Mouse (Mus musculus) megakaryocyte, adult 5-6 weeks (primary cell): Measurements from ENCODE around the gene Prpf40a. TPM values are rescaled to one million over a fixed set of nuclear protein-coding genes. Genes with fewer than 3 reads are reported as not detected.

ENCODE experiments used
- ATAC-seq: 2 replicates; pipeline ENCODE4 v1.8.0; 2016; ENCODE audit warnings: mild to moderate bottlenecking, inconsistent platforms; ENCODE audit not compliant: poor library complexity, severe bottlenecking
- total RNA-seq, 2 experiments: library from RNA; stranded (forward) in 1 of 2; stranded (reverse) in 1 of 2; fragments of 153-499, 151-499 nt in 1 of 2; fragments of 221-1000, 200-1000 nt in 1 of 2; gene quantifications; 2 replicates each; pipeline versions ENCODE4 v1.2.3 to v1.2.4; 2015 to 2017

The Prpf40a gene
- total RNA-seq, 2 experiments from 2014 or later: 107 to 190 TPM

- no peak for ATAC-seq
These were observed 84.6 kb downstream of the Prpf40a start for GRCm38 (mm10) chr2:53106472-53106871.

- ATAC-seq: no peak
These were observed 85.0 kb downstream of the Prpf40a start for GRCm38 (mm10) chr2:53106056-53106455.

DNA sequence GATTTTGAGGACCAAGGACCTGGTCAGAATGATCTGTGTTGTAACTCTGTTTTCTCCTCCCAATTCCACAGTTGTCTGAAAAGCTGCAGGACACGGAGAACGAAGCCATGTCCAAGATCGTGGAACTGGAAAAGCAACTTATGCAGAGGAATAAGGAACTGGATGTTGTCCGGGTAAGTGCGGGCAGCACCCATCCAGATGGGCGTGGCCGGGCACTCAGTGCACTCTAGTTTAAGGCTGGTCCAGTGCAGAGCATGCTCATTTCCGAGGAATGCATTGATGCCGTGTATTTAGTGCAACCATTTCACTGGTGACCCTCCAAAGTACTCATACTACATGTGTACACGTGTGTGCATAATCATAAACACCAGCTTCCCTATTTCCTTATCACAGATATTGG lies 85.7 kb downstream of the Prpf40a start:
- no peak for ATAC-seq

DNA sequence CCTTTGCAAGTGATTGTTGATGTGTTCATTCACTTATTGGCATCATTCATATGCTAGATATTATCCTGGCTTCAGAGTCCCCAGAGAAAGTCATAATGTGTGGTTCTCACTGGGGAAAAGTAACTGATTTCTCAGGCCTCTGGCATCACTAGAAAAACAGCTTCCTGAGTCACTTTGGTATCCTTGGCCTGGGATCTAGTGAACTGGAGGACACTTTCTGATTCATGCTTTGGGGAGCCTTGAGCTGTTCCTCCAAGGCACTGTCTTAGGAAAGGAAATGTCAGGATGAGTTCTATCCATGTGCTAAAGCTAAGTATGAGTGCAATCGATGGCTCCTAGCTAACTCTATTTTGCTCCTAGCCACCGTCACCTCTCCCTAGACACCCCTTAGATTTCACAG lies 88.2 kb downstream of the Prpf40a start:
- ATAC-seq: no peak

DNA sequence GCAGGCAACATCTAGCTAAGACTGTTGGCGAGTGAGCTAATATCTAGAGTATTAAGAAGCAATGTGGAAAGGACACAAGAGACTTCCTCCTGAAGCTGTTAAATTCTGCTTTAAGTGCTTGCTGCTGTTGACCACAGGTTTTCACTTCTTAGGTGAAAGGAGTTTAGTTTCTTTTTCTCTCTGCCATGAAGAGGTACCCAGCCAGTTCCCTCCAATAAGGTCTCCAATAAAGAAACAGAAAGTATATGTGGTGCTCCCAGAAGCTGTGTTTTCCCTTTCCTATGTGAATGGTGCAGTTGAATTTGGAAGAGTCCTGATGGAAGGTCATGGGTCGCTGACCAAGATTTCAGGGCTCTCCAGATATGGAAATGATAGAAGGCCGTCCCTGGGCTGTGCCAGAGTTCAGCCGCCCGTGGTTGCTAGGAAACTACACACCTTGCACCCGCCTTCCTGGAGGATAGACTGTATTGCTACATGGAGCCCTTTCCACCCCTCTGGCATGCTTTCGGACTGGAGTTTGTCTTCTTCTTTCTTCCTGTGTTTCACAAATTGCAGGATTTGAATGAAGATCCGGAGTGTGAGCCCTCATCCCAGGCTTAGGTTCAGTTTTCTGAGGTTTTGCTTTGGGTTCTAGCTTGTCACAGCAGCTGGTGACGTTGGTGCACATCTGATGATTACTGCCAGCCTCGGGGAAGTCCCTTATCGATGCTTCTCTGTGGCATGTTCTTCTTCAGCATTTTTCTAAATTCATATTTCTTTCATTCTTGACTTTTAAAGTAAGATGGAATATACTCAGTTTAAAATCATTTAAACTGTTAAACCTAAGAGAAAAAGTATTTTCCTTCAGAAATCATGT lies 89.0 kb downstream of the Prpf40a start:
- no peak for ATAC-seq

DNA sequence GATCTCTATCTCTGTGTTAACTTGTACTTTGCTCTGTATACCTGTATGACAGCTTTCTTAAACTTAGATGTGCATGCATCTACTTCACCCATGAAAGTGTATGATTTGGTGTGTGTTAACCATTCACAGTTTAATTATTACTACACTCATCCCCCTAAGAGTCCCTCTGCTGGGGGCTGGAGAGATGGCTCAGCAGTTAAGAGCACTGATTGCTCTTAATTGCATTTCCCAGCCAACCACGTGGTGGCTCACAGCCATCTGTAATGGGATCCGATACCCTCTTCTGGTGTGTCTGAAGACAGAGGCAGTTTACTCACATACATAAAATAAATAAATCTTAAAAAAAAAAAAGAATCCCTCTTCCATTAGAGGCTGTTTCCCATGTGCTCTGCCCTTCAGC lies 91.0 kb downstream of the Prpf40a start:
- no peak for ATAC-seq

DNA sequence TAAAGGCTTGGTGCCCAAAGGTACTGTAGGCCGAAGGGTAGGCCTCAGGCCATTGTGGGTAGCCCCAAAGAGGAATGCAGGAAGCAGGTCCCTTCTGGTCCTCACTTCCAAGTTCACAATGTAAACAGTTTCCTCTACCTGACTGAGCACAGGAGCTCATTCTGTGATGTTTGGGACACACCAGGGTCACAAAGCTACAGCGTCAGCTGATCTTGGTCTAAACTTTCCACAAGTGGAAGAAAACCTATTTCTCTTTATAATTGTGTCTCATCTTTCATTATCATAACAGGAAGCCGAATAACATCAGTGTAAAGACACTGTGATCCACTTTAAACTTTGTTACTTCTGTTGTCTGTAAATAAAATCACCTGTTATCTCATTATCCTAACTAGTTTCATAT lies 95.6 kb downstream of the Prpf40a start:
- ATAC-seq: no peak

GRCm38 (mm10) chr2:53095031-53095430 lies 96.1 kb downstream of the Prpf40a start:
- no peak for ATAC-seq

GRCm38 (mm10) chr2:53088744-53089143 lies 102.3 kb downstream of the Prpf40a start:
- peak; percentile 54; the same call in 1 of the 2 replicates for ATAC-seq

- ATAC-seq: peak; percentile 81
These were observed 105.4 kb downstream of the Prpf40a start for GRCm38 (mm10) chr2:53085617-53086202.

Other genes with a start within 250 kb of the Prpf40a start
- gene Arl6ip6, start 442 bp upstream of the Prpf40a start, total RNA-seq (2015): 55.5 and 65.5 TPM in 2 replicates
- gene Arl6ip6, start 442 bp upstream of the Prpf40a start, total RNA-seq (2017): 38.7 and 41.4 TPM in 2 replicates